Mouse (Mus musculus) intestine, embryonic 14.5 days (tissue): ENCODE results near the gene Pard6b. TPM values are rescaled to one million over a fixed set of nuclear protein-coding genes. Genes with fewer than 3 reads are reported as not detected.

ENCODE experiments used
- ATAC-seq: fragments of 200-750 bp; cut with Nextera tagmentation; replicated peaks from 2 replicates; pipeline ENCODE4 v1.8.0; 2017; ENCODE audit warnings: low read depth, moderate number of reproducible peaks, moderate TSS enrichment, moderate library complexity; ENCODE audit not compliant: low FRiP score, low TSS enrichment
- DNase-seq: peaks from one replicate; pipeline ENCODE4 v3.0.0-alpha.2; 2018; ENCODE audit warnings: low spot score
- H3K27ac ChIP-seq: fragments of 300-500 bp; sonication (generic); 2 replicates; pipeline ENCODE4 v1.5.1; 2014; ENCODE audit warnings: low read depth, mild to moderate bottlenecking, control low read depth
- H3K27me3 ChIP-seq: fragments of 300-500 bp; sonication (generic); replicated peaks from 2 replicates; pipeline ENCODE4 v1.6.1; 2014; ENCODE audit warnings: low read length, control low read depth; ENCODE audit not compliant: control insufficient read depth, insufficient read depth
- H3K36me3 ChIP-seq: fragments of 300-500 bp; sonication (generic); 2 replicates; pipeline ENCODE4 v1.6.1; 2014; ENCODE audit warnings: low read length, control low read depth; ENCODE audit not compliant: control insufficient read depth, insufficient read depth
- H3K4me1 ChIP-seq: fragments of 300-500 bp; sonication (generic); replicated peaks from 2 replicates; pipeline ENCODE4 v1.6.1; 2014; ENCODE audit warnings: low read length, control low read depth, mixed read lengths; ENCODE audit not compliant: control insufficient read depth, insufficient read depth
- H3K4me2 ChIP-seq: fragments of 300-500 bp; sonication (generic); 2 replicates; pipeline ENCODE4 v1.6.1; 2014; ENCODE audit warnings: low read length
- H3K4me3 ChIP-seq: fragments of 300-500 bp; sonication (generic); 2 replicates; pipeline ENCODE4 v1.5.1; 2014; ENCODE audit warnings: low read depth, low read length, control low read depth, mixed read lengths
- H3K9ac ChIP-seq: fragments of 300-500 bp; sonication (generic); 2 replicates; pipeline ENCODE4 v1.6.1; 2014; ENCODE audit warnings: mild to moderate bottlenecking, low read length
- H3K9me3 ChIP-seq: fragments of 300-500 bp; sonication (generic); 2 replicates; pipeline ENCODE4 v1.6.1; 2016; ENCODE audit warnings: low read length, control low read depth; ENCODE audit not compliant: control insufficient read depth
- WGBS: fragments of 180-500 bp; shearing (Covaris S2); extraction: QIAGEN DNeasy Blood & Tissue Kit; methylation state at CpG from one replicate; pipeline ENCODE4 v1.1.7; 2014; 5-methylcytosine and 5-hydroxymethylcytosine counted together
- polyA plus RNA-seq: library from polyadenylated mRNA; unstranded; fragments of >200 nt; fragmentation: Nextera tagmentation; extraction: Ambion mirVana; gene quantifications from 2 replicates; pipeline ENCODE4 v1.2.1, GENCODE M21; 2014

Pard6b gene
- polyA plus RNA-seq, 1 experiment from 2014 or later: 21.6 TPM

DNA sequence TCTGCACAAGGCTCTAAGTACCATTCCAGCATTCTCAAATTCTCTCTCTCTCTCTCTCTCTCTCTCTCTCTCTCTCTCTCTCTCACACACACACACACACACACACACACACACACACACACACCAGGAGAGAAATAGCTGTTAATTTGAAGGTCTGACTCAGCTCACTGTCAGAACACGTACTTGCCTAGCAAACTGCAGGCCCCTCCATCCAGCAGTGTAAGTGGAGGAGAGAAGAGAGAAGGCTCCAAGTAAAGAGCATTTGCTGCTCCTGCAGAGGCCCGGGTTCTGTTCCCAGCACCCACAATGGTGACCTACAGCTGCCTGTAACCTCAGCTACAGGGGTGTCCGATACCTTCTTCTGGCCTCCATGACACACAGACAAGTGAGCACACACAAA is 37.7 kb downstream of the Pard6b start:
- H3K9ac ChIP-seq: no peak overlapping the region
- H3K4me3 ChIP-seq: no peak overlapping the region
- no peak overlapping the region for H3K27ac ChIP-seq
- 71% methylated on average over 3 of the region's 3 CpGs for WGBS
- H3K36me3 ChIP-seq: no peaks in the 10 kb centered on the region
- no peaks in the 10 kb centered on the region for H3K27me3 ChIP-seq
- H3K4me1 ChIP-seq: peaks cover 23% of the 10 kb centered on the region
- H3K9me3 ChIP-seq: no peaks in the 10 kb centered on the region
- DNase-seq (no peak), ATAC-seq (no peak)
- H3K4me2 ChIP-seq: no peak overlapping the region

GRCm38 (mm10) chr2:168119123-168119522 is 38.3 kb downstream of the Pard6b start:
- ATAC-seq (no peak), DNase-seq (no peak)
- H3K9me3 ChIP-seq: no peaks in the 10 kb centered on the region
- WGBS: 70% methylated on average over 12 of the region's 12 CpGs
- H3K27ac ChIP-seq: no peak overlapping the region
- no peak overlapping the region for H3K4me3 ChIP-seq
- H3K36me3 ChIP-seq: no peaks in the 10 kb centered on the region
- H3K4me1 ChIP-seq: peaks cover 23% of the 10 kb centered on the region
- no peak overlapping the region for H3K9ac ChIP-seq
- H3K27me3 ChIP-seq: no peaks in the 10 kb centered on the region
- H3K4me2 ChIP-seq: no peak overlapping the region

- H3K36me3 ChIP-seq: no peaks in the 10 kb centered on the region
- H3K4me1 ChIP-seq: peaks cover 13% of the 10 kb centered on the region
- H3K9ac ChIP-seq: no peak overlapping the region
- DNase-seq: no peak
- no peak overlapping the region for H3K4me2 ChIP-seq
- WGBS: 93% methylated on average over 4 of the region's 4 CpGs
- no peak for ATAC-seq
- no peaks in the 10 kb centered on the region for H3K9me3 ChIP-seq
- no peak overlapping the region for H3K27ac ChIP-seq
- no peak overlapping the region for H3K4me3 ChIP-seq
- no peaks in the 10 kb centered on the region for H3K27me3 ChIP-seq
Measured at GRCm38 (mm10) chr2:168120906-168121305, 40.1 kb downstream of the Pard6b start.

DNA sequence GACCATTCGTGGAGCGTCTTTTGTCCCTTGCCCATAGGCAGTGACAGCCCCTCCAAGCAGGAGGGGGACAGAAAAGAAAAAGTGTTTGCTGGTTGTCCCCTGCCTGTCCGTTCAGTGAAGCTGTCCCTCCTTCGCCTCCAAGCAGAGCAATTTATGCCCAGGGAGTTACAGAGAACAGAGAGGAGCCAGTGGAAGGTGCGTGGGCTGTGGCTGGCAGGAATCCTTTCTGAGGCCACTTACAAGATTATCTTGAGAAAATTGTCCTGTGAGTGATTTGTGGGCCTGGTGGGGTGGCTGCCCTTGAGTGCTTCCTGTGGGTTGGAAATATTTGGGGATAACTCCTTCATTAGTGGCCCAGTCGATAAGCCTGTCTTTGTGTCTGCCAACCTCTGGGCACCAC is 42.8 kb downstream of the Pard6b start:
- no peak overlapping the region for H3K27ac ChIP-seq
- H3K27me3 ChIP-seq: no peaks in the 10 kb centered on the region
- H3K4me1 ChIP-seq: peaks cover 5% of the 10 kb centered on the region; the same call in 1 of the 2 replicates
- ATAC-seq: no peak
- no peaks in the 10 kb centered on the region for H3K9me3 ChIP-seq
- DNase-seq: no peak
- WGBS: 78% methylated on average over 6 of the region's 6 CpGs
- no peaks in the 10 kb centered on the region for H3K36me3 ChIP-seq
- H3K9ac ChIP-seq: no peak overlapping the region
- H3K4me2 ChIP-seq: no peak overlapping the region
- no peak overlapping the region for H3K4me3 ChIP-seq

DNA sequence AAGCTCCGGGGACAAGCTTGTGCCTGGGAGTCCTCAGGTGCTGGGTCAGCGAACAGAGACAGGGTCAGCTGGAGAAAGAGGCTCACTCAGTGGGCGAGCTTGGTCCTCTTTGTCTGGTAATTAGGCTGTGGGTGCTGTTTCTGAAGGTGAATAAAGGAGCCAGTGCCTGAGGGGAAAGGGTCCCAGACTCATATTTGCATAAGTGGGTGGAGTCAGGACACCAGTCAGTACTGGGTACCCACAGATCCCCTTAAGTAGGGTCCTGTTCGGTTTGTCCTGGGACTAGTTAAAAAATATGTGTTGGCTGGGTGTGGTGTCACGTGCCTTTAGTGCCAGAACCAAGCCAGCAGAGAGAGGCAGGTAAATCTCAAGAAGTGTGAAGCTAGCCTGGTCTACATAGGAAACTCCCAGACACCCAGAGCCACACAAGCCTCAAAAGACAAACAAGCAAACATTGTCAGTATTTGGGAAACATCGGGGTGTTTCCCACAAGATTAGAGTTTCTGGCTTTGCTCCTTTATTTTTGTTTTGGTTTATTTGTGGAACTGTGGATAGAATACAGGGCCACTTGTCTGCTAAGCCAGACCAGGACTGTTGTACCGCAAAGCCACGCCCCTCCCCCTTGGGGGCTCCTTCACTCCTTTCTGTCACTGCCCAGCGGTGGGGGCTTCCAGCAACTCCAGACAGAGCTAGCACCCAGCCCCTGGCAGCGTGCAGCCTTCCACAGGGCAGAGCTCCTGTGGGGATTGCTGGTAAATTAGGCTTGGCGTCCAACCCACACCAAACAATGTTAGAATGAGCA is 44.7 kb downstream of the Pard6b start:
- Histone ChIP-seq H3K9ac (no peak overlapping the region), H3K27ac (no peak overlapping the region)
- WGBS: 44% methylated on average over 11 of the region's 11 CpGs

GRCm38 (mm10) chr2:168127767-168128166 is 47.0 kb downstream of the Pard6b start:
- DNase-seq: no peak
- H3K27ac ChIP-seq: peak overlapping the region; percentile 5; the same call in 1 of the 2 replicates
- H3K4me3 ChIP-seq: no peak overlapping the region
- peaks cover 5% of the 10 kb centered on the region; the same call in 1 of the 2 replicates for H3K4me1 ChIP-seq
- no peaks in the 10 kb centered on the region for H3K27me3 ChIP-seq
- no peaks in the 10 kb centered on the region for H3K9me3 ChIP-seq
- H3K9ac ChIP-seq: no peak overlapping the region
- WGBS: 63% methylated on average over 14 of the region's 14 CpGs
- peak; percentile 24; the same call in 1 of the 2 replicates for ATAC-seq
- no peaks in the 10 kb centered on the region for H3K36me3 ChIP-seq
- H3K4me2 ChIP-seq: no peak overlapping the region

More for the DNA sequence above, 44.7 kb downstream of the Pard6b start:
- DNase-seq (no peak), ATAC-seq (no peak)
- Histone ChIP-seq H3K4me2 (no peak overlapping the region), H3K9me3 (no peaks in the 10 kb centered on the region), H3K27me3 (no peaks in the 10 kb centered on the region), H3K4me3 (no peak overlapping the region), H3K36me3 (no peaks in the 10 kb centered on the region), H3K4me1 (peaks cover 5% of the 10 kb centered on the region; the same call in 1 of the 2 replicates)

DNA sequence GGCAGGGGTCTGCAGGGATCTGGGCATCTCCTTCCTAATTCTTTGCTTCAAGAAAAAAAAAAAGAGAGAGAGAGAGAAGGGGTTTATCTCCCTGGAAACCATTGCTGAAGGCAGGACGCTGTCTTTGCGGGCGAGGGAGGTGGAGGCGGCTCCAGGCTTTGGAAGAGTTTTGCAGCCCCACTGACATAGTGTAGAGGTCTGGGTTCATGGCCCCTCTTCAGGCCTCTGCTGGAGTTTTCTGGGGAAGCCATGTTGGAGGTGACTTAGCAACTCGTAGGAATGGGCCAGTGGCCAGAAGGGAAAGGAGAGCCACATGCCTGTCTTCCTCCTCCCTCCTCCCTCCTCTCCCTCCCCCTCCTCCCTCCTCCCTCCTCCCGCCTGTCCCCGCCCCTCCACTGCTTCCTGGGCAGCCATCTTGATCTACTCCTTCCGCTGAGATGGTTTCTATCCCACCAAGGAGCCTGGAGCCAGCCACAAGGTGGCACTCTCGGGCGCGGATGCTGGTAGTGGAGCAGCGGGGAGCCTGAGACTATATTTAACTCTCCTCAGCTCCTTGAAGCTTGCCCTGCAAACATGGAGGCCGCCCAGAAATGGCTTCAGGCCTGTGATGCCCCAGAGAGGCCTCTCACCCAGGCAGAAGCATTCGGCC is 47.5 kb downstream of the Pard6b start:
- Histone ChIP-seq H3K4me3 (no peak overlapping the region), H3K9me3 (no peaks in the 10 kb centered on the region), H3K4me2 (peak overlapping the region; percentile 1; the same call in 1 of the 2 replicates), H3K27ac (peak overlapping the region; percentile 5; the same call in 1 of the 2 replicates), H3K4me1 (peaks cover 5% of the 10 kb centered on the region; the same call in 1 of the 2 replicates), H3K27me3 (no peaks in the 10 kb centered on the region), H3K9ac (no peak overlapping the region), H3K36me3 (no peaks in the 10 kb centered on the region)
- ATAC-seq: peak; percentile 78
- peak; percentile 93 for DNase-seq
- WGBS: 24% methylated on average over 14 of the region's 14 CpGs

- H3K4me3 ChIP-seq: no peak overlapping the region
- H3K27ac ChIP-seq: no peak overlapping the region
Measured at GRCm38 (mm10) chr2:168130046-168130445, 49.2 kb downstream of the Pard6b start.

More at GRCm38 (mm10) chr2:168130046-168130445, 49.2 kb downstream of the Pard6b start:
- ATAC-seq (no peak), DNase-seq (no peak)
- H3K4me2 ChIP-seq: no peak overlapping the region
- no peaks in the 10 kb centered on the region for H3K36me3 ChIP-seq
- H3K9me3 ChIP-seq: no peaks in the 10 kb centered on the region
- H3K9ac ChIP-seq: no peak overlapping the region
- WGBS: 72% methylated on average over 3 of the region's 3 CpGs
- H3K27me3 ChIP-seq: no peaks in the 10 kb centered on the region
- H3K4me1 ChIP-seq: peaks cover 5% of the 10 kb centered on the region; the same call in 1 of the 2 replicates
